Mouse (Mus musculus): ENCODE data around the gene Gucy2f.

GRCm38 (mm10) chrX:142227398-142228054 is 30.8 kb upstream of the Gucy2f start:
- TF ChIP-seq CTCF (IDR thresholded peaks at IDR 0.05; ENCODE audit: low read depth) (no peak), EP300 (IDR thresholded peaks at IDR 0.05; ENCODE audit: low read depth) (no peak)

Measured in liver, postnatal 0 days (tissue).